Mouse (Mus musculus) neural tube, embryonic 14.5 days (tissue): ENCODE measurements at regions not wholly inside any gene's neighbourhood (a gene's known extent, or its start where the extent isn't known, plus 50 kb on each side); places are given as distances from the start of the nearest gene placed in this dataset.
A peak's percentile ranks its signal among the peaks of the same experiment; 100 is the strongest.

Experiments used
- ATAC-seq: fragments of 200-750 bp; cut with Nextera tagmentation; 2 replicates; pipeline ENCODE4 v1.8.0; 2017; ENCODE audit warnings: low read depth, mild to moderate bottlenecking, moderate TSS enrichment, moderate library complexity
- H3K27ac ChIP-seq: fragments of 300-500 bp; sonication (generic); 2 replicates; pipeline ENCODE4 v1.5.1; 2014; ENCODE audit warnings: low read depth, mild to moderate bottlenecking, control low read depth, low read length, moderate library complexity, mixed read lengths
- H3K27me3 ChIP-seq: fragments of 300-500 bp; sonication (generic); 2 replicates; pipeline ENCODE4 v1.6.1; 2014; ENCODE audit warnings: low read length; ENCODE audit not compliant: control insufficient read depth, insufficient read depth
- H3K36me3 ChIP-seq: fragments of 300-500 bp; sonication (generic); 2 replicates; pipeline ENCODE4 v1.6.1; 2014; ENCODE audit warnings: low read length, mixed read lengths; ENCODE audit not compliant: control insufficient read depth, insufficient read depth
- H3K4me1 ChIP-seq: fragments of 300-500 bp; sonication (generic); 2 replicates; pipeline ENCODE4 v1.6.1; 2014; ENCODE audit warnings: low read length; ENCODE audit not compliant: control insufficient read depth, insufficient read depth
- H3K4me2 ChIP-seq: fragments of 300-500 bp; sonication (generic); 2 replicates; pipeline ENCODE4 v1.6.1; 2014; ENCODE audit warnings: mild to moderate bottlenecking, low read depth, low read length, control low read depth
- H3K4me3 ChIP-seq: fragments of 300-500 bp; sonication (generic); 2 replicates; pipeline ENCODE4 v1.5.1; 2014; ENCODE audit warnings: low read depth, low read length, control low read depth, mixed read lengths
- H3K9ac ChIP-seq: fragments of 300-500 bp; sonication (generic); replicated peaks from 2 replicates; pipeline ENCODE4 v1.6.1; 2014; ENCODE audit warnings: low read depth, mild to moderate bottlenecking, control low read depth, low read length, mixed read lengths
- H3K9me3 ChIP-seq: fragments of 300-500 bp; sonication (generic); 2 replicates; pipeline ENCODE4 v1.6.1; 2016; ENCODE audit warnings: low read length; ENCODE audit not compliant: control insufficient read depth
- WGBS: fragments of 180-500 bp; shearing (Covaris S2); extraction: QIAGEN DNeasy Blood & Tissue Kit; methylation state at CpG from one replicate; pipeline ENCODE4 v1.1.7; 2014; 5-methylcytosine and 5-hydroxymethylcytosine counted together

DNA sequence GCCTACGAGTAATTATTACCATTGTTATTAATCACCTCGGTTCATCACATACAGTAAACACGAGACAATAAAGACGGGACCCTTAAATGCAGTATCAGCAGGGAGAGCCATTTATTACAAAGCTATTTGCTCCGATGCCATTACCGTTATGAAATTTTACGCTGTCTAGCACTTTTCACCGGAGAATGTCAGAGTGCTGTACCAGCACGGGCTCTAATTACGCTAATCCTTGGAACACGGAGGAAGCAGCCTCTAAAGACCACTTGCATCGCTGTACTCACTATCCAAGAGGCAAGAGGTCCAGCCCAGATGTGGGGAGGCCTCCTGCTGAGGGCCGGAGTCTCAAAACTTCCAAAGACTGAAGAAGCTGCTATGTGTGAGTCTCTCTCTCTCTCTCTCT is 79.2 kb upstream of the Jarid2 start:
- peak; percentile 70; the same call in 1 of the 2 replicates for ATAC-seq
- no peak overlapping the region for H3K9ac ChIP-seq
- no peaks in the 10 kb centered on the region for H3K9me3 ChIP-seq
- peak overlapping the region; percentile 22; the same call in 1 of the 2 replicates for H3K4me2 ChIP-seq
- no peaks in the 10 kb centered on the region for H3K36me3 ChIP-seq
- H3K4me1 ChIP-seq = peaks cover 10% of the 10 kb centered on the region; the same call in 1 of the 2 replicates
- no peak overlapping the region for H3K4me3 ChIP-seq
- WGBS = 12% methylated on average over 13 of the region's 13 CpGs
- no peak overlapping the region for H3K27ac ChIP-seq
- H3K27me3 ChIP-seq = no peaks in the 10 kb centered on the region

DNA sequence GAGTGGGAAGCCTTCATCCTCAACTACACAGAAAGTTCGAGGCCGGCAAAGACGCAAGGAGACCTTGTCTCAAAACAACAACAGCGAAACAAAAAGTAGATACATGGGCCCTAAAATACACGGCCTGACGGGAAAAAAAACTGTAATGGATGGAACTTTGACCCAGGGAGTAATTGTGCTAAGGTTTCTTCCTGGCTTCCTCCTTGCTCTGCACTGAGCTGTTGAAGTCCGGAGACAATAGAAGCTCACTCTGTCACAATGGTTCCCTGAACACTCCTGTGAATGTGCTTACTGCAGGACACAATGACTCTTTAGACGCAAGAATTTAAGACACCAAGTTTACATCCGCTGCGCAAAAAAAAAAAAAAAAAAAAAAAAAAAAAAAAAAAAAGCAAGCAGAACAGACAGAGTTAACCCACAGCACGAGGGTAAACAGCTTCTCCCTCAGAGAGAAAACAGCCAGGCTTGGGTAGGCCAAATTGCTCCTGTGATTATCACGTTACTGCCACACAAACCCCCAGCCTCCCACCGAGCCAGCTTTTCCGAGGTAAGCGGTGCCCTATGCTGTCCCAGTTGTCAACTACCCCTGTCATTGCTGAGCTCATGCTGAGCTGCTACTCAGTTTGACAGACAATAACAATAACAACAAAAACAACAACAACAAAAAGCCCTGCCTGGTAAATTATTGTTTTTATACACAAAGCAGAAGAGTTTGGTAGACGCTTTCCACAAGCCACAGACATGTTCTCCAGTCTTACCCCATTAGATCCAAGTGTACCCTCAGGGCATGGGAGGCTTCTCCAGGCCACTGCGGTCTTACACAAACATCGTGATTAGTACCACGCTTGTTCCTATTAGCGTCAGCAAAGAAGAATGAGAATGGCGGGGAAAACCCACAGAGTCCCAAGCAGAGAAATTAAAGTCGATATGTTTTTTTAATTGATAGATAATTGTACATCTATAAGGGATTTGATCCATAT is 77.7 kb upstream of the Jarid2 start:
- WGBS = 12% methylated on average over 22 of the region's 22 CpGs
- no peaks in the 10 kb centered on the region for H3K9me3 ChIP-seq
- ATAC-seq = no peak
- H3K36me3 ChIP-seq = no peaks in the 10 kb centered on the region
- no peak overlapping the region for H3K4me2 ChIP-seq
- no peak overlapping the region for H3K9ac ChIP-seq
- no peak overlapping the region for H3K4me3 ChIP-seq
- peaks cover 10% of the 10 kb centered on the region; the same call in 1 of the 2 replicates for H3K4me1 ChIP-seq
- no peak overlapping the region for H3K27ac ChIP-seq
- H3K27me3 ChIP-seq = no peaks in the 10 kb centered on the region

DNA sequence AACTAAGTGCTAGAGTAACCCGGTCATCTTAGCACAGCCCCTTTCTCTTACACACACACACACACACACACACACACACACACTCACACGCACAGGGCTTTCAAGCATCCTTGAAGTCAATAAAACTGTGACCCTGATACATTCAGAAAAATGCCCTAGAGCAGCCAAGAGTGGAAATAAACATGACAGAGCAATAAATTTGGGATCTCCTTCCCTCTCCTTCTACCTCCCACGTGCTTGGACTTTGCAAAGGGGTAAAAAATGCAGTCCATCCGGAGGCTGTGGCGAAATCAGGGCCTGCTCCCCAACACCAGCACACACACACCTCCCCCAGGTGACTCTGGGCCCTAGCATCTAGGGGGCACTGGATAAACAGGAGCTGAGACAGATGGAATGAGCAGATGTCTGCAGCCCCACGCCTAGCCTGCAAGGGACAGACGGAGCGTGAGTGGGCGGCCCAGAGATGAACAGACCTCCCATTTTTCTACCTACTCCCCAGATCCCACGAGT is 71.3 kb upstream of the Jarid2 start:
- WGBS = 44% methylated on average over 10 of the region's 10 CpGs
- no peaks in the 10 kb centered on the region for H3K27me3 ChIP-seq
- H3K27ac ChIP-seq = no peak overlapping the region
- no peak overlapping the region for H3K9ac ChIP-seq
- ATAC-seq = no peak
- no peaks in the 10 kb centered on the region for H3K36me3 ChIP-seq
- H3K4me3 ChIP-seq = no peak overlapping the region
- H3K4me2 ChIP-seq = no peak overlapping the region
- no peaks in the 10 kb centered on the region for H3K9me3 ChIP-seq
- H3K4me1 ChIP-seq = no peaks in the 10 kb centered on the region

DNA sequence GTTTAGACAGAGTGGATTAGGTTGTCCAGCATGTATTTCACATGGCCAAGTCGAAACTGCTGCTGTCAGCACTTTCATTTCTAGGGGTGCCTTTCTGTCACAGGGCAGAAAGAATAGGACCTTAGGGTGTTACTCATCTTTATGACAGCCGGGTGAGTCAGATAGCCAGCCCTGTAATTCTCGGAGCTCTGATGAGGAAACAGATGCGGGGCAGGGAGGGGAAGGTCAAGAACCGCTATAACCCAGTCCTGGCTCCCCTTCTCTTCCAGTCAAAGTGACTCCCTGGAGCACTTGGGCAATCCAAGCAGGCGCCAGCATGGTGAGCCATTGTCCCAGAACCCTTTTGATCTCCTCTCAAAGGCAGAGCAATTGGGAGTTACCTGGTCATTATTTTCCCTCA is 69.4 kb upstream of the Jarid2 start:
- Histone ChIP-seq H3K9ac (no peak overlapping the region), H3K36me3 (no peaks in the 10 kb centered on the region), H3K4me1 (no peaks in the 10 kb centered on the region), H3K27me3 (no peaks in the 10 kb centered on the region), H3K27ac (no peak overlapping the region), H3K9me3 (no peaks in the 10 kb centered on the region), H3K4me2 (no peak overlapping the region), H3K4me3 (no peak overlapping the region)
- WGBS = 43% methylated on average over 6 of the region's 6 CpGs
- no peak for ATAC-seq

DNA sequence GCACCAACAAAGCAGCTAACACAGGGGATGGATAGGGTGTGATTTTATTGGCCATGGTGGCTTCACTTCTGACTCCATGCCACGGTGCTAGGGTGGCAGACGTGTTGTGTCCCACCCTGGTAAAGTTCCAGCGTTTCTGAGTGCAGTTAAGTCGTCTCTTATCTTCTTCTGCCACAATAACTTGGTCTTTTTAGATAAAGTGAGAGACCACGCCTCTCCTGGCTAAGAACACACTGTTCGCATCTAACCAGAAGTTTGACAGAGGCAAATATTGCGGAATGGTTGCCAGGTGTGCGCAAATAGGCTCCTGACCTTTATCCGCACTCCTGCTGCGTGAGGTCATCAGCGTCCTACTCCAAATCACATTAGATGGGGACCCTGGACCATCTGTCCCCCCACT is 66.2 kb upstream of the Jarid2 start:
- H3K36me3 ChIP-seq = no peaks in the 10 kb centered on the region
- no peak overlapping the region for H3K9ac ChIP-seq
- no peaks in the 10 kb centered on the region for H3K9me3 ChIP-seq
- H3K4me2 ChIP-seq = no peak overlapping the region
- H3K4me1 ChIP-seq = no peaks in the 10 kb centered on the region
- H3K4me3 ChIP-seq = no peak overlapping the region
- ATAC-seq = no peak
- 89% methylated on average over 11 of the region's 11 CpGs for WGBS
- no peaks in the 10 kb centered on the region for H3K27me3 ChIP-seq
- no peak overlapping the region for H3K27ac ChIP-seq

DNA sequence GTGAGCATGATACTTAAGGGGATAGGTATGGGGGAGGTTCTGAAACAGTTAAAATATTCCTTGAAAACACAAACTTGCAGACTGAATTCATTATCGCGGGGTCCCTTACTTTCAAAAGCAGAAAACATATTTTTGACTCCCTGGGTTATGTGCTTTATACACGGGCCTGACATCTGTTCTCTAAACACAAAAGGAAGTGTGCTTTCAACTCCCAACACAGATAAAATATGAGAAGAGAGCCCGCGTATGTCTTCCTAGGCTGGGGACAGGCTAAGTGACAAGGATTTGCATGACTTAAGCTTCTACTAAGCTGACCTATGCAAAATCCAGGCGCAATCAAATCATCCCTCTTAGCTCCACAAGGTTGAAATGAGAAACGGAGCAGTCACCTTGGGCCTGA is 65.5 kb upstream of the Jarid2 start:
- Histone ChIP-seq H3K36me3 (no peaks in the 10 kb centered on the region), H3K4me2 (no peak overlapping the region), H3K4me3 (no peak overlapping the region), H3K27me3 (no peaks in the 10 kb centered on the region), H3K4me1 (no peaks in the 10 kb centered on the region), H3K27ac (no peak overlapping the region), H3K9me3 (no peaks in the 10 kb centered on the region), H3K9ac (no peak overlapping the region)
- ATAC-seq = no peak
- 66% methylated on average over 7 of the region's 7 CpGs for WGBS

DNA sequence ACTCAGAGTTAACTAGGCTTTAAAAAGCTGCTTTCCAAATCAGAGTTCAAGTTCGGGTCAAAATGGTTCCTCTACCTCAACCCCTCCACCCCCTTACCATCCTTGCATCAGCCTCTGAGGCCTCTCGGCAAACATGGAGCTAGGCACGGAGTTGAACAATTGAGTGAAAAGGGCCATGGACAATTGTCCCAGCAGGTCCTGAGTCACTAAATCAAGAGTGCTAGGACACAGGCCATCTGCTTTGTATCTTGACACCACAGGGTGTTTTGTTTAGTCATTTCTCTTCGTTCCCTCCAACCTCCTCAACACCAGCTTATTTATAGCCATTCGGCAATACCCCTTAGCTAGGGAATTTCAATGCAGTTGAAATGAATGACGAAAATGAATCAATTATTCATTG is 59.5 kb upstream of the Jarid2 start:
- H3K27me3 ChIP-seq = no peaks in the 10 kb centered on the region
- no peak for ATAC-seq
- no peaks in the 10 kb centered on the region for H3K4me1 ChIP-seq
- H3K4me2 ChIP-seq = no peak overlapping the region
- H3K4me3 ChIP-seq = no peak overlapping the region
- H3K9ac ChIP-seq = no peak overlapping the region
- H3K27ac ChIP-seq = no peak overlapping the region
- no peaks in the 10 kb centered on the region for H3K36me3 ChIP-seq
- WGBS = 17% methylated on average over 6 of the region's 6 CpGs
- no peaks in the 10 kb centered on the region for H3K9me3 ChIP-seq

DNA sequence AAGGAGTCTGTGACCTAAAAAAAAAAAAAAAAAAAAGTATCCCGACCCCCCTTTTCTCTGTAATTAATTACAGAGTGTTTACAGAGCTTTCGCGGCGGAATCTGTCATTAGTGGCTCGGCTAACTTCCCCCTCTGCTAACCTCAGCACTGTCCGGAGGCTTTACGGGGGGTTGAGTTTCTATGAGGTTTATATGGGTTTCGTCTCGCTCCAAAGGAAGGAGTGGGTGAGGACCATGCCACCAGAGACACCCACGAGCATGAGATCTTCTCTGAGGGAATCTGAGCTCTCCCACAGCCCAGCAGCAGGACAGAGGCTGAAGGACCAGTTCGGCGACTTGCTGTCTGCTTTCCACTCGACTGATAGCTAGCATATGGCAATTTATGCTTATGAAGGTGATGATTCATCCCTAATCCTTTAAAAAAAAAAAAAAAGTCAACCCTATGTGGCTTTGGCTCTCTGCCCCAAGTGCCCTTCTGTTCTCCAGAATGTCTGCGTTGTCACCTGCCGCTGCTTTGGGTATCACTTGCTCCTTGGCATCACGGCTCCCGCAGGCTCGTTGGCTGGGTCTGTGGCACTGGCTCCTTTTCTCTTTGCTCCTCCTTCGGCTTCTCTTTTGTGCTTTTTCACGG is 55.8 kb upstream of the Jarid2 start:
- H3K27me3 ChIP-seq = no peaks in the 10 kb centered on the region
- H3K27ac ChIP-seq = no peak overlapping the region
- no peaks in the 10 kb centered on the region for H3K4me1 ChIP-seq
- no peak overlapping the region for H3K9ac ChIP-seq
- no peak overlapping the region for H3K4me2 ChIP-seq
- H3K9me3 ChIP-seq = no peaks in the 10 kb centered on the region
- WGBS = 20% methylated on average over 20 of the region's 20 CpGs
- no peaks in the 10 kb centered on the region for H3K36me3 ChIP-seq
- H3K4me3 ChIP-seq = no peak overlapping the region
- no peak for ATAC-seq

DNA sequence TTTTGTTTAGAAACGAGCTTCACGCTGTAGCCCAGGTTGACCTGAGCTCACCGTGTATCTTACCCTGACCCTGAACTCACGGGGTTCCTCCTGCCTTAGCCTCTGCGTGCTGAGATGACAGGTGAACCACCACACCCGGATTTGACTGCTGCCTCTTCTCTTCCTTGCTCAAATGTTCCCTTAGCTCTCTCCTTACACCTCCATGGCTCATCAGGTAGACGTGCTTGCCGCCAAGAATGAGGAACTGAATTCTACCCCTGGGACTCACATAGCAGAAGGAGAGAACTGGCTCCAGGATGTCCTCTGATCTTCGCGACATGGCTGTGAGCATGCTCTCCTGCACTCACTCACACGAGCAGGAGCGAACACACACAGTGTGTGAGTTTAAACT is 55.3 kb upstream of the Jarid2 start:
- Histone ChIP-seq H3K4me3 (no peak overlapping the region), H3K9me3 (no peaks in the 10 kb centered on the region), H3K4me1 (no peaks in the 10 kb centered on the region), H3K27ac (no peak overlapping the region), H3K9ac (no peak overlapping the region), H3K4me2 (no peak overlapping the region), H3K36me3 (no peaks in the 10 kb centered on the region), H3K27me3 (no peaks in the 10 kb centered on the region)
- no peak for ATAC-seq
- 32% methylated on average over 12 of the region's 12 CpGs for WGBS
